Mouse (Mus musculus): ENCODE measurements around the gene Gga1.

The Gga1 gene

GRCm38 (mm10) chr15:78913632-78914090 is 36.7 kb downstream of the Gga1 start, which contains the start of gene Pdxp:
Pdxp (plus strand) TSS chr15:78913919.
- peak; percentile 100 for DNase-seq (ENCODE audit: low read depth, low spot score)

GRCm38 (mm10) chr15:78914091-78914822 is 37.3 kb downstream of the Gga1 start:
- DNase-seq (ENCODE audit: low read depth, low spot score): peak; percentile 75

- DNase-seq (ENCODE audit: low read depth, low spot score): no peak
Measured at GRCm38 (mm10) chr15:78914823-78915659, 38.1 kb downstream of the Gga1 start.

- DNase-seq (ENCODE audit: low read depth, low spot score): peak; percentile 96
Measured at GRCm38 (mm10) chr15:78915660-78916017, 38.6 kb downstream of the Gga1 start.

- DNase-seq (ENCODE audit: low read depth, low spot score): peak; percentile 80
Measured at GRCm38 (mm10) chr15:78916052-78916826, 39.2 kb downstream of the Gga1 start.

- no peak for DNase-seq (ENCODE audit: low read depth, low spot score)
Measured at GRCm38 (mm10) chr15:78918126-78918525, 41.1 kb downstream of the Gga1 start.

GRCm38 (mm10) chr15:78919914-78920313 is 42.9 kb downstream of the Gga1 start:
- DNase-seq (ENCODE audit: low read depth, low spot score): no peak

GRCm38 (mm10) chr15:78922700-78923099 is 45.7 kb downstream of the Gga1 start:
- no peak for DNase-seq (ENCODE audit: low read depth, low spot score)

GRCm38 (mm10) chr15:78923585-78923984 is 46.6 kb downstream of the Gga1 start:
- no peak for DNase-seq (ENCODE audit: low read depth, low spot score)

- no peak for DNase-seq (ENCODE audit: low read depth, low spot score)
Measured at GRCm38 (mm10) chr15:78925129-78925528, 48.1 kb downstream of the Gga1 start.

GRCm38 (mm10) chr15:78926021-78926919 is 49.3 kb downstream of the Gga1 start, which contains the start of gene Lgals1:
Lgals1 (plus strand) TSS chr15:78926725.
- DNase-seq (ENCODE audit: low read depth, low spot score): peak; percentile 79

- DNase-seq (ENCODE audit: low read depth, low spot score): peak; percentile 35
Measured at GRCm38 (mm10) chr15:78927021-78927787, 50.2 kb downstream of the Gga1 start.

- peak; percentile 86 for DNase-seq (ENCODE audit: low read depth, low spot score)
Measured at GRCm38 (mm10) chr15:78927788-78928457, 50.9 kb downstream of the Gga1 start.

- no peak for DNase-seq (ENCODE audit: low read depth, low spot score)
Measured at GRCm38 (mm10) chr15:78928539-78928938, 51.5 kb downstream of the Gga1 start.

GRCm38 (mm10) chr15:78930192-78930706 is 53.3 kb downstream of the Gga1 start:
- DNase-seq (ENCODE audit: low read depth, low spot score): no peak

GRCm38 (mm10) chr15:78930801-78931426 is 53.9 kb downstream of the Gga1 start:
- DNase-seq (ENCODE audit: low read depth, low spot score): no peak

GRCm38 (mm10) chr15:78931577-78931976 is 54.6 kb downstream of the Gga1 start:
- peak; percentile 79 for DNase-seq (ENCODE audit: low read depth, low spot score)

- DNase-seq (ENCODE audit: low read depth, low spot score): peak; percentile 96
Measured at GRCm38 (mm10) chr15:78934784-78935320, 57.9 kb downstream of the Gga1 start, which contains the start of gene Nol12. Nol12 (plus strand) TSS chr15:78934933.
